Comparison of ENCODE assay signal across 7 mouse cellular contexts in genomic region chr2:121139266-121140017, GRCm38 (mm10). TPM values are rescaled to one million over a fixed set of nuclear protein-coding genes. Genes with fewer than 3 reads are reported as not detected.
DNase-seq lines count a peak whose midpoint lies in the region; ATAC-seq and TF ChIP-seq lines count a peak whose summit lies in the region.

No protein-coding gene starts in this region.

- WGBS in heart, embryonic 11.5 days (ENCODE audit: insufficient replicate concordance): 46% methylated on average over 29 of the region's 29 CpGs
- WGBS in kidney, embryonic 14.5 days: 60% methylated on average over 29 of the region's 29 CpGs
- 39% methylated on average over 29 of the region's 29 CpGs for WGBS in lung, embryonic 16.5 days

- TF ChIP-seq CTCF in Patski (IDR thresholded peaks at IDR 0.05): no peak

- DNase-seq in Patski (ENCODE audit: low read depth, low spot score): no peak
- peak; percentile 62 to 69 for DNase-seq in cerebellum, postnatal 36 days
- DNase-seq in retina, adult 2 months (ENCODE audit: low read depth, low spot score): peak; percentile 20

- CTCF ChIA-PET in Patski (lab: Charles Lee): no interaction called here

- no peaks in the 10 kb centered on the region for H3K27me3 ChIP-seq in Patski
- no peaks in the 10 kb centered on the region for H3K27me3 ChIP-seq in heart, embryonic 11.5 days (ENCODE audit: control insufficient read depth, insufficient read depth, low read length)
- H3K27me3 ChIP-seq in kidney, embryonic 14.5 days (ENCODE audit: control insufficient read depth, insufficient read depth, low read length): no peaks in the 10 kb centered on the region
- H3K27me3 ChIP-seq in lung, embryonic 16.5 days (ENCODE audit: control insufficient read depth, insufficient read depth, low read depth, low read length): no peaks in the 10 kb centered on the region

- peak overlapping the region; percentile 65 for H3K4me3 ChIP-seq in heart, embryonic 11.5 days (ENCODE audit: low read depth, low read length)
- H3K4me3 ChIP-seq in kidney, embryonic 14.5 days (ENCODE audit: low read length): peak overlapping the region; percentile 65
- H3K4me3 ChIP-seq in lung, embryonic 16.5 days (ENCODE audit: low read length): peak overlapping the region; percentile 81

- peaks cover 9% of the 10 kb centered on the region for H3K36me3 ChIP-seq in heart, embryonic 11.5 days (ENCODE audit: control insufficient read depth, insufficient read depth, low read length)
- peaks cover 17% of the 10 kb centered on the region for H3K36me3 ChIP-seq in kidney, embryonic 14.5 days (ENCODE audit: control insufficient read depth, insufficient read depth, low read length)
- H3K36me3 ChIP-seq in lung, embryonic 16.5 days (ENCODE audit: control insufficient read depth, insufficient read depth, low read length): peaks cover 10% of the 10 kb centered on the region; the same call in 1 of the 2 replicates

- ATAC-seq in CD4-positive, CD25-positive, alpha-beta regulatory T cell, adult 4 months: peak; percentile 38
- peak; percentile 29 for ATAC-seq in Patski
- ATAC-seq in heart, embryonic 11.5 days (replicated peaks; ENCODE audit: insufficient number of reproducible peaks, low FRiP score, low TSS enrichment): no peak; the same call in 1 of the 2 replicates
- peak; percentile 29; the same call in 1 of the 2 replicates for ATAC-seq in kidney, embryonic 14.5 days (ENCODE audit: low FRiP score, low TSS enrichment)
- no peak for ATAC-seq in lung, embryonic 16.5 days (ENCODE audit: low read depth)

- peaks cover 18% of the 10 kb centered on the region for H3K4me1 ChIP-seq in heart, embryonic 11.5 days (ENCODE audit: control insufficient read depth, insufficient read depth, low read length)
- H3K4me1 ChIP-seq in kidney, embryonic 14.5 days (ENCODE audit: control insufficient read depth, insufficient read depth, low read length): peaks cover 15% of the 10 kb centered on the region; the same call in 1 of the 2 replicates
- H3K4me1 ChIP-seq in lung, embryonic 16.5 days (replicated peaks; ENCODE audit: control insufficient read depth, insufficient read depth, low read length): peaks cover 26% of the 10 kb centered on the region

- POLR2A ChIA-PET in Patski (lab: Charles Lee): interaction anchor here (1.3 to 1.4 kb wide), 3 partner anchors 15 to 31 kb away, joined by 3 to 6 read pairs (median 4); partner anchors contain the start of gene Tgm7

- peak overlapping the region; percentile 88 for H3K27ac ChIP-seq in heart, embryonic 11.5 days (ENCODE audit: low read depth, low read length)
- H3K27ac ChIP-seq in kidney, embryonic 14.5 days (ENCODE audit: low read depth, low read length): peak overlapping the region; percentile 98
- peak overlapping the region; percentile 99 for H3K27ac ChIP-seq in lung, embryonic 16.5 days (ENCODE audit: low read length)

- H3K9ac ChIP-seq in heart, embryonic 11.5 days (ENCODE audit: low read depth, low read length): peak overlapping the region; percentile 75
- H3K9ac ChIP-seq in kidney, embryonic 14.5 days (ENCODE audit: low read depth, low read length): peak overlapping the region; percentile 79
- H3K9ac ChIP-seq in lung, embryonic 16.5 days (ENCODE audit: low read length): peak overlapping the region; percentile 94

- in situ Hi-C loops in Patski (cut with MboI; ENCODE audit: low pct_unique_long_range_greater_than_20kb): no loop called here

- H3K9me3 ChIP-seq in heart, embryonic 11.5 days (replicated peaks; ENCODE audit: control insufficient read depth, low read length): no peaks in the 10 kb centered on the region
- H3K9me3 ChIP-seq in kidney, embryonic 14.5 days (ENCODE audit: control insufficient read depth, low read length): peaks cover 12% of the 10 kb centered on the region
- 0 out of 2 replicates have a peak, but pooled peaks cover 3% of the 10 kb centered on the region for H3K9me3 ChIP-seq in lung, embryonic 16.5 days (ENCODE audit: control insufficient read depth, low read length)

- H3K4me2 ChIP-seq in heart, embryonic 11.5 days: peak overlapping the region; percentile 88
- peak overlapping the region; percentile 80 for H3K4me2 ChIP-seq in kidney, embryonic 14.5 days (replicated peaks; ENCODE audit: low read depth, low read length)
- H3K4me2 ChIP-seq in lung, embryonic 16.5 days (ENCODE audit: low read depth, low read length): peak overlapping the region; percentile 92

RNA-seq across cellular contexts. Expression of gene Adal, which starts 0.8 kb away (rescaled TPM):
- polyA plus RNA-seq in CD4-positive, CD25-positive, alpha-beta regulatory T cell, adult 4 months (2017; shearing (Covaris generic)): 10 to 100 TPM; 15.3 to 25.7 TPM
- 14.2 TPM for polyA plus RNA-seq in Patski (2021)
- polyA plus RNA-seq in heart, embryonic 11.5 days (2014; fragmentation: Nextera tagmentation; extraction: Ambion mirVana): 14.3 and 14.6 TPM in 2 replicates
- 16.0 and 22.7 TPM in 2 replicates for polyA plus RNA-seq in kidney, embryonic 14.5 days (2014; fragmentation: Nextera tagmentation; extraction: Ambion mirVana)
- polyA plus RNA-seq in lung, embryonic 16.5 days (2015; fragmentation: Nextera tagmentation; extraction: Ambion mirVana): 19.4 and 22.2 TPM in 2 replicates

RNA-seq across cellular contexts. Expression of gene Lcmt2, which starts 1.0 kb away (rescaled TPM):
- 10 to 100 TPM in 1 of 2 experiments, 1 to 10 TPM in 1; 6.7 to 12.3 TPM for polyA plus RNA-seq in CD4-positive, CD25-positive, alpha-beta regulatory T cell, adult 4 months (2017; shearing (Covaris generic))
- polyA plus RNA-seq in Patski (2021): 7.8 TPM
- polyA plus RNA-seq in heart, embryonic 11.5 days (2014; fragmentation: Nextera tagmentation; extraction: Ambion mirVana): 14.0 and 17.6 TPM in 2 replicates
- 15.0 and 22.1 TPM in 2 replicates for polyA plus RNA-seq in kidney, embryonic 14.5 days (2014; fragmentation: Nextera tagmentation; extraction: Ambion mirVana)
- 24.8 and 25.3 TPM in 2 replicates for polyA plus RNA-seq in lung, embryonic 16.5 days (2015; fragmentation: Nextera tagmentation; extraction: Ambion mirVana)

RNA-seq across cellular contexts. Expression of gene Tgm7, which starts 29.8 kb away (rescaled TPM):
- polyA plus RNA-seq in CD4-positive, CD25-positive, alpha-beta regulatory T cell, adult 4 months (2017; shearing (Covaris generic)): under 1 TPM in 1 of 2 experiments, not detected in 1; 0.30 TPM
- not detected for polyA plus RNA-seq in Patski (2021)
- polyA plus RNA-seq in heart, embryonic 11.5 days (2014; fragmentation: Nextera tagmentation; extraction: Ambion mirVana): not detected in 2 replicates
- 0.12 and 0.14 TPM in 2 replicates for polyA plus RNA-seq in kidney, embryonic 14.5 days (2014; fragmentation: Nextera tagmentation; extraction: Ambion mirVana)
- not detected in 2 replicates for polyA plus RNA-seq in lung, embryonic 16.5 days (2015; fragmentation: Nextera tagmentation; extraction: Ambion mirVana)

RNA-seq across cellular contexts. Expression of gene Tubgcp4, which starts 31.0 kb away (rescaled TPM):
- polyA plus RNA-seq in CD4-positive, CD25-positive, alpha-beta regulatory T cell, adult 4 months (2017; shearing (Covaris generic)): 100 to 1,000 TPM in 1 of 2 experiments, 10 to 100 TPM in 1; 92.2 to 131 TPM
- polyA plus RNA-seq in Patski (2021): 32.0 TPM
- 41.0 and 44.9 TPM in 2 replicates for polyA plus RNA-seq in heart, embryonic 11.5 days (2014; fragmentation: Nextera tagmentation; extraction: Ambion mirVana)
- 36.4 and 59.9 TPM in 2 replicates for polyA plus RNA-seq in kidney, embryonic 14.5 days (2014; fragmentation: Nextera tagmentation; extraction: Ambion mirVana)
- polyA plus RNA-seq in lung, embryonic 16.5 days (2015; fragmentation: Nextera tagmentation; extraction: Ambion mirVana): 51.4 and 54.3 TPM in 2 replicates

RNA-seq across cellular contexts. Expression of gene Zscan29, which starts 31.5 kb away (rescaled TPM):
- 10 to 100 TPM; 30.4 to 44.1 TPM for polyA plus RNA-seq in CD4-positive, CD25-positive, alpha-beta regulatory T cell, adult 4 months (2017; shearing (Covaris generic))
- 13.5 TPM for polyA plus RNA-seq in Patski (2021)
- 6.3 and 8.2 TPM in 2 replicates for polyA plus RNA-seq in heart, embryonic 11.5 days (2014; fragmentation: Nextera tagmentation; extraction: Ambion mirVana)
- polyA plus RNA-seq in kidney, embryonic 14.5 days (2014; fragmentation: Nextera tagmentation; extraction: Ambion mirVana): 9.6 and 13.3 TPM in 2 replicates
- polyA plus RNA-seq in lung, embryonic 16.5 days (2015; fragmentation: Nextera tagmentation; extraction: Ambion mirVana): 9.8 TPM in 2 replicates

Comparison
In these comparisons a context has a peak if more than half of its experiments do, and no peak if none do; other contexts are left out.
1. ATAC-seq: peak in CD4-positive, CD25-positive, alpha-beta regulatory T cell, adult 4 months (single experiment), Patski (single experiment) and kidney, embryonic 14.5 days (single experiment); none in heart, embryonic 11.5 days (single experiment) and lung, embryonic 16.5 days (single experiment).
2. Peak in every context shown above with its lines, with median percentiles within 50 percentile points of each other: H3K27ac ChIP-seq, H3K4me2 ChIP-seq, H3K4me3 ChIP-seq and H3K9ac ChIP-seq.